Mouse (Mus musculus) erythroblast, embryonic 14.5 days (primary cell): Measurements from ENCODE around the gene Lrrc2.

Source experiments
- GATA1 ChIP-seq: IDR thresholded peaks from 2 replicates; pipeline ENCODE4 v1.6.1; 2012; ENCODE audit warnings: low read length, inconsistent platforms, mixed read lengths
- TAL1 ChIP-seq: IDR thresholded peaks from 3 replicates; pipeline ENCODE4 v1.6.1; 2012; ENCODE audit warnings: low read length, inconsistent platforms, mixed read lengths

DNA sequence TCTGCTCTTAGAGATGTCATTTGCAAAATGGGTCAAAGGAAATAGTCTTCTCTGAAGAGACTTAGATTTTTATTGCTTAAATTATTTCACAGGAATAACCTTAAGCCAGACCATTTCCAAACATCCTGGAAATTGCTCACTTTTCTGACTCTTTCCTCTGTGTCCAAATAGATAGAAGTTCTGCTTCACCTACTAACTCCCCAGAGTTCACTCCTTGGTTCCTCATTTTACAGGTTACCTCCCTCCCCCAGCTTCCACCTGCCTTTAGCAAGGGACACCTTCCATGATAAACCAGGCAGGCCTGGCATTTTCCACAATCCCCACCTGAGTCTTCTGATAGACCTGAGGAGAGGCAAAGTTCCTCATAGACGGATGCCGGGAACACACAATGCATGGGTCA lies 55.2 kb downstream of the Lrrc2 start:
- TF ChIP-seq GATA1, result no peak
- TF ChIP-seq TAL1, result no peak
